Mouse (Mus musculus): ENCODE measurements around the gene Gm21987.

- TF ChIP-seq CTCF (IDR thresholded peaks at IDR 0.05; ENCODE audit: borderline replicate concordance, insufficient read depth, low read length) (no peak), POLR2A (IDR thresholded peaks at IDR 0.05; ENCODE audit: low read depth, low read length) (no peak)
These were observed 38.9 kb downstream of the Gm21987 start for GRCm38 (mm10) chr16:38385700-38386099.

Measured in embryonic fibroblast, embryonic 13.5 days (primary cell).